Mouse (Mus musculus): Measurements from ENCODE around the gene Zbtb25. TPM values are rescaled to one million over a fixed set of nuclear protein-coding genes. Genes with fewer than 3 reads are reported as not detected.
A peak's percentile ranks its signal among the peaks of the same experiment; 100 is the strongest.

Zbtb25 gene
- total RNA-seq, 4 experiments from 2014 or later, result 19.4 to 22.5 (median 19.9) TPM

DNA sequence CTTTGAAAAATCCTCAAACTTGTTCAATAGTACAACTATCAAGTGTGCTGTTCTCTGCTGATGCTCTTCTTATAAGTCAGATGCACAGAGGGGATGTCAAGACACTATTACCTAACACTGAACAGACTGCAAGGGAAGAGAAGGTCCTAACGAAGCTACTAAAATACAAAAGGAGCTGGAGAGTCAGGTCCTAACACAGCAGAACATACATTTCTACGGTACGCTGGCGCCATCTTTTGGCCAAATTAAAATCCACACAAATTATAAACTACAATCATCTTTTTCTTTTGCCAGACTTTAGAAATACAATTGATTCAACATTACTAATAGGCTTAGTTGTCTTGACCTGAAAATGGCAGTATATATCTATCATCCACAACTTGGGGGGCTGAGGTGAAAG, 28.3 kb downstream of the Zbtb25 start:
- peak in 1 of 2 experiments; percentile 67 for DNase-seq (ENCODE audit: low spot score in 2 of 2)

DNA sequence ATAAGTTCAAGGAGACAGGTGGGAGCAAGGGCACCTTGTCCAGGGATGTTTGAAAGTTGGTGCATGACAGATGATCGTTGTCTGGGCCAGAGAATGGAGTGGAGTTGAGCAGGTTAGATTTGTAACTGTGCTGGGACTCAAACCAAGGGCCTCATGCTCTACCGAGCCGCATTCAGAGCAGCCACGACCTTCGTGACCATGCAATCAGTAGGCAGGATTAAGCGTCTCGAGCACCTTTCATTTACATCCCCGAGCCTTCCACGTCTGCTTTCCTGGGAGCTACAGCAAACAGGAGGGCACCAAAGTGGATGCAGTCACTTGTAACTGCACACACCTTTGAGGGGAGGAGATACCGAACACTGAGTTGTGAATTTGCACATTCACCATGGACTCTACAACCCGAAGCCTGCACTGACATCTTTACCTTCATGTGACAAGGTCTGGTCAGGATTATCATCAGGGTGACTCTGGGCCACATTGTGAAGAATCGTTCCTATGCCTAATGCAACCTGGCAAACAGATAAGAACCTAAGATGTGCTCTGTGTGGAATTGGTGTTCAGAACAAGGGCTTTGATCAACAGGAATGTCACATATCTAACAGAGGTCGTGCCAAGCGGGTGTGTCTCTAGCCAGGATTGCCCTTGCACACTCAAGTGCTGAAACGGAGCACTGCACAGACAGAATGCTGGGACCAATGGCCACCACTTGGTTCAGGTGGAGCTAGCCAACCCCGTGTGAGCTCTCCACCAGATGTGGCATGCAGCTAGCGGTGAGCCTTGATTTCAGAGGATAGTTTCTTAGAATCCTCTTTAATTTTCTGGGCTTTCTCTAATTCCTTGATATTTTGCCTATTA, 33.1 kb downstream of the Zbtb25 start:
- DNase-seq (ENCODE audit: low spot score in 2 of 2), result no peak

DNA sequence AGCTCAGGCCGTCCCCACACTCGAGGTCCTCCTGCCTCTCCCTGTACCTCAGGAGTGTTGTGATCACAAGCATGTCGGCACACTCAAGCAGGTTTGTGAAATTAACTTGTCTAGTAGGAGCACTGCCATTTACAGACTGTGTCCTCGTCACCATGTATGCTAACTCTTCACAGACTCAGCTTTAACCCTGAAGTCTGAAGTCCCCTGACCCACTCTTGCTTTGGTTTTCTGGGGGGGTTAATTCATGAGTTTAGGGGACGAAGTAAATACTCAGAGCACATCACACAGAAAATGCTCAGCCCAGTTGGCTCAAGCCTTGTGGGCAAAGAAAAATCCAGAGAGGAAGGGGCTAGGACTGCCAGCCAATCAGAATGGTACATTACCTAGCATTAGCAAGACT, 33.8 kb downstream of the Zbtb25 start:
- no peak for DNase-seq (ENCODE audit: low spot score in 2 of 2)

DNA sequence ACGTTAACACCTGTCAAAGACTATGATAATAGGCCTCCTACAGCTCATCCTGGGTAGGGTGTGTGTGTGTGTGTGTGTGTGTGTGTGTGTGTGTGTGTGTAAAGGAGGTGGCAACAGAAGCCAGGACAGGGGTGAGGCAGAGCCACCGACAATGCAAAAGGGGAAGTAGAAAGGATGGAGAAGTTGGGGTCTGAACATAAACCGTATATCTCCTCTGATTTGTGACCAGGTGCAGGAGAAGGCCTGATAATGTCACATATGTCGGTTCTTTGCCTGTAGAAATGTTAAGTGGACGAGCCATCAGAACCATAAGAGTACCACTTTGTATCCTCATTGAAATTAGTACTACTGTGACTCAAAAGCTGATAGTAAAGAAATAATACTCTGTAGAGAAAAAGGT, 35.7 kb downstream of the Zbtb25 start:
- DNase-seq (ENCODE audit: low spot score in 2 of 2), result no peak

DNA sequence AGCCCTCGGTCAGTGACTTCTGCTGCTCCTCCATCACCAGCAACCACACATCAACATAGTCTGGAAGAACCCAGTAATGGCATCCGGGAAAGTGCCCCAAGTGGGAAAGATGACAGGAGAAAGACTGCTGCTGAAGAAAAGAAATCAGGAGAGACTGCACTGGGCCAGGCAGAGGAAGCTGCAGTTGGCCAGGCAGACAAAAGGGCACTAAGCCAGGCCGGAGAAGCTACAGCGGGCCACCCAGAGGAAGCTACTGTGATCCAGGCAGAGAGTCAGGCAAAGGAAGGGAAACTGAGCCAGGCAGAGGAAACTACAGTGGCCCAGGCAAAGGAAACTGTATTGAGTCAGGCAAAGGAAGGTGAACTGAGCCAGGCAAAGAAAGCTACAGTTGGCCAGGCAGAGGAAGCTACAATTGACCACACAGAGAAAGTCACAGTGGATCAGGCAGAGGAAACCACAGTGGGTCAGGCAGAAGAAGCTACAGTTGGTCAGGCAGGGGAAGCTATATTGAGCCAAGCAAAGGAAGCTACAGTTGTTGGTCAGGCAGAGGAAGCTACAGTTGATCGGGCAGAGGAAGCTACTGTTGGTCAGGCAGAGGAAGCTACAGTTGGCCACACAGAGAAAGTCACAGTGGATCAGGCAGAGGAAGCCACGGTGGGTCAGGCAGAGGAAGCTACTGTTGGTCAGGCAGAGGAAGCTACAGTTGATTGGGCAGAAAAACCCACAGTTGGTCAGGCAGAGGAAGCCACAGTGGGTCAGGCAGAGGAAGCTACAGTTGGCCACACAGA, 40.6 kb downstream of the Zbtb25 start:
- DNase-seq (ENCODE audit: low spot score in 2 of 2), result no peak

DNA sequence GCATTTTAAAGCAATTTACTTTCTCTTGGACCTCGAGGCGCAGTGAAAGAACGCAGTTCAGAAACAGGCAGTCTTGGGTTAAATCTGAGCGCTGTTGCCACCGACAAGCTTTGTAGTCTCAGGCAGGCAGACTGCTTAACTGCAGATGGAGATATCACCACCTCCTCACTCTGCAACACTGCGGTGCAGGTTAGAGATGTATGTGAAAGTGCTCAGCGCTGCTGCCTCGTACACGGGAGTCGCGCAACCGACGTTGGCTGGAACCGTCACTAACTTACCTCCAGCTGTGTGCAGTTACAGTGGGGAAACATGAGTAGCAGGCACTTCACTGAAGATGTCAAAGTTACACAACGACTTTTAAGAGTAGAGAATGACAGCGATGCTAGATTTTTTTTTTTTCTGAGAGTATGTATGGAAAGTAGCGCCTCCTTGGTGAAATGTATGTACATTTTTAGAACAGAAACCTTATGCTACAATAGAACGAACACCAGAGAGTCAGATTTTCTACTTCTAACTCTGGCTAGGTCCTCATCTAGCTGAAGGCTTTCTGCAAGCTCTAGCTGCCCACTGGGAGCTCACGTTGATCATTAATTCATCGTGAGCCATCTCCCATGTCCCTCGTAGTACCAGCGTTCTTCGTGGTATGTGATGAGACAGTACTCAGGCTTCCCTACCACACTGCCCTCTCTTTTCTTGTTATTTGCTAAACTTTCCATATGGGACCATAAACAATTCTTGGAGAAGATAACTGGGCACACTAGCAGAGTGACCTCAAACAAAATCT, 42.8 kb downstream of the Zbtb25 start:
- peak; percentile 37 to 40 for DNase-seq (ENCODE audit: low spot score in 2 of 2)

DNA sequence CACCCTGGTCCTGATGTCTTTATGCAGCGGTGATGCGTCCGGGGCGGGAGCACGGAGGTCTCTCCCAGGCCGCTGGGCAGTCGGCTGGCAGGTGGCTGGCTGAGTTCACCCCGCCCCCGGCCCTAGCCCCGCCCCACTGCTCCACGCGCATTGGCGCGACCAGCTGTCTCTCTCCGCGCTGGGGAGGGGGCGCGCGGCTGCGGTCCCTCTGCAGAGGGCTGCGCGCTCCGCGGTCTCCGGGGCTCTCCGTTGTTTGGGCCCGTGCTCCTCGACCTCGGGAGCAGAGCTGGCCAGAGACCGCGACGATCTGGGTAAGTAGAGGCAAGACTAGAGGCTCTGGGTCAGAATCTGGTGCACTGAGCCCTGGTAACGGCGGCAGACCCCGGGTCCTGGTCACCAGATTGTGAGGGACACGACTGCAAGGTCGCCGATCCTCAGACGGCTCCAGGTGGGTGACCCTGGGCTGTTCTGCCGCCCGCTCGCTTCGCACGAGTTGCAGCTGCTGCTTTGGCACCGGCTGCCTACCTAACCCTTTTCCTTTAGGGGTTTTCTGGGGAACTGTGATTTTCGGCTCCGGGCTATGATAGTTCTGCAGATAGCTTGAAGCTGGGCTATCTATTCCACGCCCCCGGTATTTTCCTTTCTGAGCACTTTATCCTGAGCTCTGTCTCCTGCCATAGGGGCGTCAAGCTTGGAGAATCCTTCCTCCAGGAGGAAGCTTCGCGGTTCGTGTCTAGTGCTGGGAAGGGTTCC, 44.5 kb downstream of the Zbtb25 start, which contains the start of gene Akap5:
Akap5 (plus strand) TSS at position 213 of the 753 bp plus-strand sequence.
- peak in 1 of 2 experiments; percentile 50 for DNase-seq (ENCODE audit: low spot score in 2 of 2)

DNA sequence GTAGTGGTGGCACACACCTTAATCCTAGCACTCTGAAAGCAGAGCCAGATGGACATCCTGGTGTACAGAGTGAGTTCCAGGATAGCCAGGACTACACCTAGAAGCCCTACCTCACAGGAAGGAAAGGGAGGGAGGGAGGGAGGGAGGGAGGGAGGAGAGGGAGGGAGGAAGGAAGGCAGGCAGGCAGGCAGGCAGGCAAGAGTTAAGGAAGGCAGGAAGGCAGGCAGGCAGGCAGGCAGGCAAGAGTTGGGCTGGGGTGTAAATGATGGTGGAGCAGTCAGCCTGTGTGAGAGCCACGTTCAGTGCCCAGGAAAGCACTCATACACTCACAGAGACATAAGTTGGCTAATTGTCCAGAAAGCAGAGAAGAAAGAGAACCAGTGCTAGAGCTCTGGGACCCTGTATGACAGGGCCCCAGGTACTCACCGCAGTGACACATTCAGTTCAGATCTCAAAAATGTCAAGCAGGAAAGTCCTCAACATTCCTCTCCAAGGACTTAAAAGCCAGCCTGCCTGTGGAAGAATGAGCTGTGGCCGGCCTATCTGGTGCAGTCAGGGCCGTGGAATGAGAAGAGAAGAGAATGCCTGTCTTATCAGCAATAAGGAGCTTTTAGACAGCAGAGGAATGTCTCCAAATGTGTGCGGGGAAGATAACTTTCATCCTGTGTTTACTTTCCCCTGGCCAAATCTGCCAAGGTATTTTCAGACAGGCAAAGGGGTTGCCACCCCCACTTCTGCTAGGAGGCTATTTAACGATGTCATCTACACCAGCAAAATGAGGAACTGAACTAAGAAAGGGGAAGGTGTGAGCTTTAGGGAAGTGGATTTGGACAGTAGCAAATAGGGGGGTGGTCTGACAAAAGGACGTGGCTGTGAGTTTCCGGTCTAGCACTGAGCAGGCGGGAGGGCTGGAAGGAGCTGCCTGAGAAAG, 50.9 kb downstream of the Zbtb25 start:
- no peak for DNase-seq (ENCODE audit: low spot score in 2 of 2)

DNA sequence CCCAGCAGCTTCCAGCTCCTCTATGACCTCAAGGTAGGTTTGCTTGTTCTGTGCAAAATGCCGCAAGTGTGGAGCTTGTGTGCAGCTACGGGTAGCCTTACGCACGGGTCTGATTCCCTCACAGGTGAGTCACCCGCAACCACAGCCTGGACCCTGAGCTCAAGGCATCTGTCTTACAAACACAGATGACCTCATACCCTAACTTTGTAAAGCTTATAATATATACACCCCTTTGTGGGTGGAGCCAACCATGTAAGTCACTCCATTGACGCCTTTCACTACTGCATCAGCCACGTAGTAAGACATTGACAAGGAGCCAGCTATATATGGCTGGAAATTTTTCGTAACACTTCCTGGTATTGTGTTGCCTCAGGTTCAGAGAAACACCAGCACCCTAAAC, 57.5 kb downstream of the Zbtb25 start:
- DNase-seq (ENCODE audit: low spot score in 2 of 2), result no peak

DNA sequence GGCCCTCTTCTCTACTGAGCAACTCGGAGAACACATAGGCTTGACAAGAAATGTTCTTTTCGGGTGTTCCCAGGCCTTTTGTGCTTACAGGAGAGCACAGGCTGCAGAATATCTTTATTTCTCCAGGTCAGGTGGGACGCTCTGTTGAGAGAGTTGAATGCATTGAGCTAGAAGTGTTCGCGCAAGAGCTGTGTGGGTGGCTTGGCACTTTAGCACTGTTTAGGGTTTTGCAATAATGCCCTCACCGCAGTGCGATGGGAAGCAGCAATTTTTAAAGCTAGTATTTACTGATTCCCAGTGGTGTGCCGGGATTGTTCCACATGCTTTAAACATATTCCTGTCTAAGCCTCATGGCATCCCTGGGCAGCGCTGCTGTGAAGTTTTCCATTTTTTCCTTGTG, 58.2 kb downstream of the Zbtb25 start:
- no peak for DNase-seq (ENCODE audit: low spot score in 2 of 2)

DNA sequence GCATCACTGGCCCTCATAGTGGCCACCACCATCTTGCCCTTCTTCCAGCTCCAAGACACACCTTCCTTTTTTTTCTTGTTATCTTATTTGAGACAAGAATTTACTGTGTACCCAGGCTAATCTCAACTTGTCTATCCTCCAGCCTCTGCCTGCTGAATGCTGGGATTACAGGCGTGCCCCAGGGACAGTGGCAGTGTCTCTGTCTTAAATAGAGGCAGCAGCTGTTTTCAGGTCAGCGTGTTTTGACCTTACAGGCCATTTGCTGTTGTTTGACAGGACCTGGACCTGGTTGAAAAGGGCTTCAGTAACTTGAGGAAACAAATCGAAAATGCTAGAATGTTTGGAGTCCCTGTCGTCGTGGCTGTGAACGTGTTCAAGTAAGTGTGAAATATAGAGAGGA, 58.8 kb downstream of the Zbtb25 start:
- no peak for DNase-seq (ENCODE audit: low spot score in 2 of 2)

DNA sequence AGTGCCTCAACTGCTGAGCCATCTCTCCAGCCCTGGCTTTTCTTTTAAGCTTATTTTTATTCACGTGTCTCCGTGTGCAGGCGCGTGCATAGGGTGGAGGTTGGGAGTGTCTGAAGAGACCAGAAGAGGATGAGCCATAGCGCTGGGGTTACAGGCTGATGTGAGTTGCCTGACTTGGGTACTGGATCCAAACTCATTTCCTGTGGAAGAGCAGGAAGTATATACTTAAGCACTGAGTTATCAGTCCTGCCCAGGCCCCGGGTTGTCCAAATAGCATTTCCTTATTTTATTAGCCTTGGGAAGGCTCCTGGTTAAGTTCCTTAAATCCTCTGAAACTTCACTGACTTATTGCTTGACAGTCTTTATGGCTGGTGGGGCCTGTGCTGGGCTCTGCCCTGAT, 59.4 kb downstream of the Zbtb25 start:
- no peak for DNase-seq (ENCODE audit: low spot score in 2 of 2)

DNA sequence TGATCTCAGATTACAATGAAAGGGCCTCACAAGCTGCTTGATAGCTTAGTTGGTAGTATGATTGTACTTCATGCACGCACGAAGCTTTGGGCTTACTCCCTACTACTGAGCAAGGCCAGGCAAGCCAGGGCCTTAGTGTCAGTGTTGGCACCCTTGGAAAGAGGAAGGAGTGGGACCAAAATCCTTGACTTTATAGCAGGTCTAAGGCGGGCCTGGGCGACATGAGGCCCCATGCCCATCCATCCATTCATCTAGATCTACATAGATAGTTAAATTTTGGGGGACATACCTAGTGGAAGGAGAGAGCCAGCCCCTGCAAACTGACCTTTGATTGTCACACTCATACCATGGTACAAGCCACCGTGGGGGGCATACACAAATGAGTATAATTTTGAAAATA, 61.0 kb downstream of the Zbtb25 start:
- DNase-seq (ENCODE audit: low spot score in 2 of 2), result no peak

DNA sequence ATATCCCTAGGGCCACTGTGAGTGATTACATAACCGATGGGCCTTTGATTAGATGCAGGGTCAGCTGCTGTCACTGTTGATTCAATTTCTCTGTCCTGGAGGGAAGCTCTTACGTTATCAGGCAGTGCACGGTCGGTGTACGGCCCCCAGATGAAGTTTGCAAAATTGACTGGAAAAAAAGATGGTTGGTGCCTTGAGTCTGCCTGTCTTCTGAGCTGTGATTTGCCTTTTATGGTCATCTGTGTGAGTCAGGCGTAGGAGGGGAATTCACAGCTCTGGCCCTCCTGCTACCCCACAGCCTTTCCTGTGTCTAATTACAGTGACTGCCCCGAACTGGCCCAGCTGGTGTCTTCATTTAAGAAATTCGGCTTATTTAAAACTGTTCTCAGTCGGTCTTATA, 61.4 kb downstream of the Zbtb25 start:
- peak in 1 of 2 experiments; percentile 56 for DNase-seq (ENCODE audit: low spot score in 2 of 2)

DNA sequence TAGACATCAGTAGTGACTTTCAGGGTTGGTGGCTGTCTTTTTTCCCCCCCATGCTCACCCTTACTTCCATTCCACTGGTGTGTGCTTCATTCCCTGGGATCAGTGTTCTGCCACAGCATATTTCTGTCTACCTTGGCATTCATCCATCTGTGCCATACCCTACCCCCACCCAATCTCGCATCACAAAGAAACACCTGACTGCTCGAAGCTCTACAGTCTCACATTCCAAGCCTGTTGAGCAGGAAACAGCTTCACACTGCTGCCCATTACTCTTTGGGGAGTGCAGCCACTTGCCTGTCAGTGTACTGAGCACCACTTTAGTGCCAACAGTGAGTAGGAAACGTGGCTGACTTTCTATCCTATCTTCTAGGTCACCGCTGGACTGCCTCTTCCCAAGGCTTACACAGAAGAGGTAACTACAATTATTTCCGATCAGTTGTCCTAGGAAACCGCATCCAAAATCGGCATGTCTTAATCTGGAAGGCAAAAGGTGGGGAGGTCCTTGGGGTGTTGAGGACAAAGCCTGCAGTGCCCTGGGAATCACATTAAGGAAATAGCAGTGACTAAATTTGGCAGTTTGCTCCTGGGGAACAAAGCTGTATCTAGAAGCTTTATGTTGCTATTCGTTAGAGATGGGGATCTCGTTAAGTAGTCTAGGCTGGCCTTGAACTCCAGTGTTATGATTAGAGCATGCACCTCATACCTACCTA, 62.4 kb downstream of the Zbtb25 start:
- no peak for DNase-seq (ENCODE audit: low spot score in 2 of 2)

DNA sequence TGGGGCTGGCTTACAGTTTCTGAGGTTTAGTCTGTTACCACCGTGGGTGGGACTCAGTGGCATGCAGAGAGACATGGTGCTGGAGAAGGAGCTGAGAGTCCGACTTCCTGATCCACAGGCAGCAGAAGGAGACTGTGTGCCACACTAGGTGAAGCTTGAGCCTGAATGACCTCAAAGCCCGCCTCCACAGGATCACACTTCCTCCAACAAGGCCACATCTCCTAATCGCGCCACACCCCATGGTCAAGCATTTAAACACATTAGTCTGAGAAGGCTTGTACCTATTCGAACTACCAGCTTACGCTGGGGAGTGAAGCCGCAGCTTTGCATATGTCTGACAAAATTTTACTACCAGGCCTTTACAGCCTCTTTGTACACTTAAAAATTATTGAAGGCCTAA, 64.3 kb downstream of the Zbtb25 start:
- DNase-seq (ENCODE audit: low spot score in 2 of 2), result no peak

DNA sequence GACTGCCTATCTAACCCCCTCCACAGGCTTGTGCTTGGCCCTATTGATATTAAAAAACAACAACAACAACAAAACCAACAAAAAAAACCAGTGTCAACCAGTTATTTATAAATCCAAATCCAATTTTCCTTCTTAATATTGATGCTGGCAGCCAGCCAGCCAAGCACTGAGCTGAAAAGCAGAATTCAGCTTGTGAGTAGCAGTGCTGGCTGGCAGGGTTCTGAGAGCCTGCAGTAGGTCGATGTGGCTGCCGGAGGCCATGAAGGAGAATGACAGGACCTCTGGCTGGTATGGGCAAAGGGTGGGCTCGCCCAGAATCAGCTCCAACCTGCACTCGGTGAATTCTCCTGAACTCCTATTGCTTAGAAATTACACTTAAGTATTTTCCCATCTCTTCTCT, 65.2 kb downstream of the Zbtb25 start:
- DNase-seq (ENCODE audit: low spot score in 2 of 2), result peak in 1 of 2 experiments; percentile 50

DNA sequence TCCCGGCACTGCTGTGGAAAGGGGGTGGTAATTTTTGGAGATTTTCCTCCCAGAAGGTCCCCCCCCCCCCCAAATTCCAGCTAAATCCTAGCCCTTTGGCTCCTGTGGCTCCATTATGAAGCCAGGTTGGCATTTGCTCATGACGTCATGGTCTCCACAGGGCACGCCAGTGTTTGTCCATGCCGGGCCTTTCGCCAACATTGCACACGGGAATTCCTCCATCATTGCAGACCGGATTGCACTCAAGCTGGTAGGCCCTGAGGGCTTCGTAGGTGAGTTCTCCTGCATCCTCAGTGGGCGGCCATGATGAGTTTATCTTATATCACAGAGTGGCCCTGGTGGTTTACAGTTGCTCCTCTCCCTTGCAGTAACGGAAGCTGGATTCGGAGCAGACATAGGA, 65.9 kb downstream of the Zbtb25 start:
- DNase-seq (ENCODE audit: low spot score in 2 of 2), result no peak

DNA sequence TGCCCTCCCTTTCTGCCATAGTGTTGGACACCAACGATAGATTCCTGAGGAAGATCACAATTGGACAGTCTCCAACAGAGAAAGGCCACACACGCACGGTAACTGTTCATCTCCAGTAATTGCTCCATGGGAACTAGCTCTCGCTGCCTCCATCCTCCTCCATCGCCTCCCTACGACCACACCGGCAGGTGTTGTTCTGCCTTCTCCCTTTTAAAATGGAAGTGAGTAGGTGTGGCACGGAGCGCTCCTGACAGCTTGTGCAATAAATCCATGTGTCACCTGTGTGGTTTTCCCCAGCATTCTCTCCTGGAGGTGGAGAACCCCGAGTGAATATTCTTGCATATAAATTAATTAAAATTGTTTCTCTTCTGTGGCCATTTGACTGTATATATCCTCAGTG, 69.0 kb downstream of the Zbtb25 start:
- no peak for DNase-seq (ENCODE audit: low spot score in 2 of 2)

Measured in layer of hippocampus, adult 8-10 months (tissue).